Mouse (Mus musculus): ENCODE results near the gene Glod5. TPM values are rescaled to one million over a fixed set of nuclear protein-coding genes. Genes with fewer than 3 reads are reported as not detected.
"Not testable (repeated sequence)": the region's sequence is repeated elsewhere in the genome, so short reads cannot be mapped to it uniquely, and the experiment has no call there.

The Glod5 gene
- 3.1 and 3.2 TPM in 2 replicates for polyA plus RNA-seq (2015; fragmentation: Nextera tagmentation; extraction: Ambion mirVana)

DNA sequence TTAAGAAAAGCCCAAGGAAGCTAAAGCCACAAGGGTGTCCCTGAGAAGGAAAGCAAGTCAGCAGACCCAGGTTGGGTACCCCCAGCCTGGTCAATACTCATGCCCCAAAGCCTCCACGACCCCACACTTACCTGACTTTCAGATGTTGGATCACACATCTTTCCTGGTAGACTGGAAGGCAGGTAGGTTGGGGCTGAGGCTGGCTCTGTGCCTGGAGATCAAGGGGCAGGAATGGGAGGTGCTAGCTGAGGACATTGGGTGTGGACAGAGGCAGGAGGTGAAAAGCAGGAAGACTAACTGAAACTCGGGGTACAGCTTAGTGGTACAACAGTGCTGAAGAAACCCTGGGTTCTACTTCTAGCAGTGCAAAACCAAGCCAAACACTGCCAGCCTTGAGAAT lies at the start of gene Glod5:
Gene Glod5, minus strand, starts transcription at position 207 of the 400 bp plus-strand sequence.
- no peaks in the 10 kb centered on the region for H3K27me3 ChIP-seq (ENCODE audit: insufficient read depth, low read length)
- no peaks in the 10 kb centered on the region for H3K36me3 ChIP-seq (ENCODE audit: insufficient read depth, low read length)
- H3K4me2 ChIP-seq (ENCODE audit: low read length): no peak within 1 kb of the TSS
- H3K9me3 ChIP-seq (replicated peaks; ENCODE audit: low read length): no peaks in the 10 kb centered on the region
- H3K4me1 ChIP-seq (replicated peaks; ENCODE audit: insufficient read depth, low read length): no peaks in the 10 kb centered on the region
- ATAC-seq (replicated peaks; ENCODE audit: low FRiP score, low read depth) (no peak), DNase-seq (ENCODE audit: low spot score) (no peak)
- 61% methylated on average over 2 of the region's 2 CpGs for WGBS
- TF ChIP-seq CTCF (IDR thresholded peaks at IDR 0.05; ENCODE audit: low read depth): no peak
- H3K9ac ChIP-seq (ENCODE audit: low read depth, low read length): no peak within 1 kb of the TSS
- H3K27ac ChIP-seq: no peak within 1 kb of the TSS
- no peak within 1 kb of the TSS for H3K4me3 ChIP-seq (replicated peaks; ENCODE audit: low read depth, low read length)

DNA sequence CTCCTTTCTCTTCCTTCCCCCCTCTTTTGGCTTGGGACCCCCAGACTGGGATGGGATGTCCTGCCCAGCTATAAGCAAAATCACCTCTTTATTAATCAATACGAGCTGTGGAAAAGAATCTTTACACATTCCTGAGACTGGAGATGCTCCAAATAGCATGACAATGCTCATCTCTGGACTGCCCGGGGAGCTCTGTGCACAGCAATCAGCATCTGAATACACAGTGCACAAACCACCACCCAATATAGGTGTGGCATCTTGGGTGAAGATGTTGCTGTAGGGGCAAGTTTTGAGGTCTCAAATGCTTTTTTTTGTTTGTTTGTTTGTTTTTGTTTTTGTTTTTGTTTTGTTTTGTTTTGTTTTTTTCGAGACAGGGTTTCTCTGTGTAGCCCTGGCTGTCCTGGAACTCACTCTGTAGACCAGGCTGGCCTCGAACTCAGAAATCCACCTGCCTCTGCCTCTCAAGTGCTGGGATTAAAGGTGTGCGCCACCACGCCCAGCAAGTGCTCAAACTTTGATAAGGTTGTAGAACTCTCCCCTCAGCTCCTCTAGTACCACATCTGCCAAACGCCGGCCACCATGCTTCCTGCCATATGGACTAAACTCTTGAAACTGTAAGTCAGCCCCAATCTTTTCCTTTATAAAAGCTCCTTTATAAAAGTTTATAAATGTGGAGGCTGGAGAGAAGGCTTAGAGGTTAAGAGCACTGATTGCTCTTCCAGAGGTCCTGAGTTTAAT lies 32.9 kb upstream of the Glod5 start:
- H3K4me1 ChIP-seq (replicated peaks; ENCODE audit: insufficient read depth, low read length); ATAC-seq (replicated peaks; ENCODE audit: low FRiP score, low read depth); H3K36me3 ChIP-seq (ENCODE audit: insufficient read depth, low read length); H3K9ac ChIP-seq (ENCODE audit: low read depth, low read length); H3K4me3 ChIP-seq (replicated peaks; ENCODE audit: low read depth, low read length); H3K27me3 ChIP-seq (ENCODE audit: insufficient read depth, low read length); H3K4me2 ChIP-seq (ENCODE audit: low read length); H3K9me3 ChIP-seq (replicated peaks; ENCODE audit: low read length); DNase-seq (ENCODE audit: low spot score); H3K27ac ChIP-seq: not testable (repeated sequence)
- 85% methylated on average over 7 of the region's 8 CpGs for WGBS

DNA sequence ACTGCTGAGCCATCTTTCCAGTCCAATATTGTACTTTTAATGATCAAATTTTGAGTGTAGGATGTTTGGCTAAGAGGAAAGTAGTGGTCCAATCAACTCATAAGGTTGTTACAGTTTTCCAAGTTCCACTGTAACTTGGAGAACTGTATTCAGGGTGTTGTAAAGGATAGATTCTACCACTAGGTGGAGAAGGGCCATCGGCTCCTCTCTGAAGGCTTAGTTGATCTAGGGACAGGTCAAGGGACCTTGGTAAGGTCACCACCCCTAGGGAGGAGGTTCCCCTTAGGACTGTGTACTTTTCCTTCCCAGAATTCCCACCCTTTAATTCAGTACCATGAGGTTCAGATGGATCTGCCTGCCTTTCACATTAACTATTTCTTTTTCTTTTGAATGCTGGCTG lies 14.7 kb upstream of the Glod5 start:
- peak; percentile 38 for TF ChIP-seq CTCF (IDR thresholded peaks at IDR 0.05; ENCODE audit: low read depth)
- no peaks in the 10 kb centered on the region for H3K36me3 ChIP-seq (ENCODE audit: insufficient read depth, low read length)
- no peak overlapping the region for H3K9ac ChIP-seq (ENCODE audit: low read depth, low read length)
- no peak overlapping the region for H3K4me2 ChIP-seq (ENCODE audit: low read length)
- H3K9me3 ChIP-seq (replicated peaks; ENCODE audit: low read length): no peaks in the 10 kb centered on the region
- H3K4me3 ChIP-seq (replicated peaks; ENCODE audit: low read depth, low read length): no peak overlapping the region
- no peaks in the 10 kb centered on the region for H3K27me3 ChIP-seq (ENCODE audit: insufficient read depth, low read length)
- no peaks in the 10 kb centered on the region for H3K4me1 ChIP-seq (replicated peaks; ENCODE audit: insufficient read depth, low read length)
- no peak for DNase-seq (ENCODE audit: low spot score)
- ATAC-seq (replicated peaks; ENCODE audit: low FRiP score, low read depth): no peak
- H3K27ac ChIP-seq: no peak overlapping the region
- 64% methylated on average over 1 of the region's 1 CpGs for WGBS

DNA sequence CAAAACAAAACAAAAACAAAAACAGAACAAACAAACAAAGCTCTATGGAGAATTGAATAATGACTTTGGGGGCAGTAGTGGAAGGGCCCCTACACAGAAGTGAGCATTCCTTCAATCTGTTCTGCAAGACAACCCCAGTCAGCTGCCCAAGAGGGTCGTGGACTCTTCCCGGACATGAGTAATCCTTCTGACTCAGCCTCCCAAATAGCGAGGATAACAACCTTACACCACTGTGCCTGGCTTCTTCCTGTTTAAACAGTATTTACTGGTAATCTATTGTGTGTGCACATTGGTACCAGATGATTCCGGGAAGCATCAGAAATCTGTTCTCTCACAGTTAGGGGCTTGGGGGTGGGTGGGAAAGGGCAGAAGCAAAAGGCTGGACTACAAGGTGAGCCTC lies 8.5 kb upstream of the Glod5 start:
- no peak overlapping the region for H3K9ac ChIP-seq (ENCODE audit: low read depth, low read length)
- no peaks in the 10 kb centered on the region for H3K27me3 ChIP-seq (ENCODE audit: insufficient read depth, low read length)
- ATAC-seq (replicated peaks; ENCODE audit: low FRiP score, low read depth) (no peak), DNase-seq (ENCODE audit: low spot score) (no peak)
- 75% methylated on average over 4 of the region's 4 CpGs for whole genome bisulfite sequencing
- TF ChIP-seq CTCF (IDR thresholded peaks at IDR 0.05; ENCODE audit: low read depth): no peak
- no peaks in the 10 kb centered on the region for H3K36me3 ChIP-seq (ENCODE audit: insufficient read depth, low read length)
- H3K4me3 ChIP-seq (replicated peaks; ENCODE audit: low read depth, low read length): no peak overlapping the region
- no peak overlapping the region for H3K4me2 ChIP-seq (ENCODE audit: low read length)
- H3K4me1 ChIP-seq (replicated peaks; ENCODE audit: insufficient read depth, low read length): no peaks in the 10 kb centered on the region
- H3K9me3 ChIP-seq (replicated peaks; ENCODE audit: low read length): no peaks in the 10 kb centered on the region
- no peak overlapping the region for H3K27ac ChIP-seq

DNA sequence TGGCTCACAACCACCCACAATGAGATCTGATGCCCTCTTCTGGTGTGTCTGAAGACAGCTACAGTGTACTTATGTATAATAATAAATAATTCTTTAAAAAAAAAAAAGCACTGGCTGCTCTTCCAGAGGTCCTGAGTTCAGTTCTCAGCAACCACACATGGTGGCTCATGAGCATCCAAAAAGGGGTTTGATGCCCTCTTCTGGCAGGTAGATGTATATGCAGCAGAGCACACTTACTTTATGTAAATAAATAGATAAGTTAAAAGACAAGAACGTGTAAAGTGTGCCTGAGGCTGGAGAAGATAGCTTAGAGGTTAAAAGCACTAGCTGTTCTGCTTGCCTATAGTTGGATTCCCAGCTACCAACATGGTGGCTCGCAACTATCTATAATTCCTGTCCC lies 6.5 kb upstream of the Glod5 start:
- WGBS: 75% methylated on average over 2 of the region's 2 CpGs

DNA sequence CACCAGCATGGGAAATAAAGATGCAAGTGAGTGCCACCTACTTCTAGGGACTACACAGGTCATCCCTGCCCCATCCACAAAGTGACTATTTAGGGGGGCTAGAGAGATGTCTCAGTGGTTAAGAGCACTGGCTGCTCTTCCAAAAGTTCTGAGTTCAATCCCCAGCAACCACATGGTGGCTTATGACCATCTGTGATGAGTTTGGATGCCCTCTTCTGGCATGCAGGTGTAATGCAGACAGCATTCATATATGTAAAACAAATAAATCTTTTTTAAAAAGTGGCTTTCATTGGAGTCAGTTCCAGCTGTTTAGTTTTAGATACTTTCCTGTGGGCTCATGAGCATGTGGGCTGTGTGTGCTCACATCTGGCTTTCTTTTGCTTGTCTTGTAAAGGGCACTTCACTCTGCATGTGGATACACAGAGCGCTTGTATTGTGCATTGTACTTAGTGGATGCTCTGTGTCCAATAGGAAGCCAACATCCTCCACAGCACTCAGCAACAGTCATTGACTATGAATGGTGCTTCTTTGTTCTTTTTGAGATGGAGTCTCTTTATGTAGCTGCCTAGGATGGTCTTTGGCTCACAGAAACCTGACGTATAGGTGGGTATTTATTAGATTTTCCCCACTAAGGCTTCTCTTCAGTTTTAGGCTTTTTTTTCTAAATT lies 2.0 kb upstream of the Glod5 start:
- Histone ChIP-seq H3K4me2 (ENCODE audit: low read length) (no peak overlapping the region), H3K27ac (no peak overlapping the region), H3K9ac (ENCODE audit: low read depth, low read length) (no peak overlapping the region), H3K36me3 (ENCODE audit: insufficient read depth, low read length) (no peaks in the 10 kb centered on the region), H3K4me3 (replicated peaks; ENCODE audit: low read depth, low read length) (no peak overlapping the region), H3K9me3 (replicated peaks; ENCODE audit: low read length) (no peaks in the 10 kb centered on the region), H3K4me1 (replicated peaks; ENCODE audit: insufficient read depth, low read length) (no peaks in the 10 kb centered on the region), H3K27me3 (ENCODE audit: insufficient read depth, low read length) (no peaks in the 10 kb centered on the region)
- DNase-seq (ENCODE audit: low spot score) (no peak), ATAC-seq (replicated peaks; ENCODE audit: low FRiP score, low read depth) (no peak)
- TF ChIP-seq CTCF (IDR thresholded peaks at IDR 0.05; ENCODE audit: low read depth): peak; percentile 41; the same call in 1 of the 2 replicates
- 92% methylated on average over 2 of the region's 2 CpGs for WGBS

More for the DNA sequence above, 6.5 kb upstream of the Glod5 start:
- no peak overlapping the region for H3K4me2 ChIP-seq (ENCODE audit: low read length)
- no peaks in the 10 kb centered on the region for H3K36me3 ChIP-seq (ENCODE audit: insufficient read depth, low read length)
- ATAC-seq (replicated peaks; ENCODE audit: low FRiP score, low read depth) (no peak), DNase-seq (ENCODE audit: low spot score) (no peak)
- H3K27me3 ChIP-seq (ENCODE audit: insufficient read depth, low read length): no peaks in the 10 kb centered on the region
- H3K9ac ChIP-seq (ENCODE audit: low read depth, low read length): no peak overlapping the region
- no peak for TF ChIP-seq CTCF (IDR thresholded peaks at IDR 0.05; ENCODE audit: low read depth)
- no peaks in the 10 kb centered on the region for H3K9me3 ChIP-seq (replicated peaks; ENCODE audit: low read length)
- H3K4me1 ChIP-seq (replicated peaks; ENCODE audit: insufficient read depth, low read length): no peaks in the 10 kb centered on the region
- H3K4me3 ChIP-seq (replicated peaks; ENCODE audit: low read depth, low read length): no peak overlapping the region
- no peak overlapping the region for H3K27ac ChIP-seq
